Comparison of ENCODE assay signal across 23 mouse cellular contexts in genomic region chr9:93297332-93297731, GRCm38 (mm10).
"Had no signal": no experiment of that assay in that cellular context is flagged by ENCODE, and none has a peak within 500 bp of the region (broad histone marks: within the 10 kb centered on the region; RNA-seq: fewer than 3 reads in every experiment).

No protein-coding gene starts in this region.

- H3K27ac ChIP-seq: limb, embryonic 12.5 days; limb, embryonic 15.5 days; liver, embryonic 14.5 days; macrophage; midbrain, embryonic 12.5 days; midbrain, embryonic 15.5 days; neural tube, embryonic 13.5 days; stomach, embryonic 15.5 days had no signal

- H3K4me2 ChIP-seq: limb, embryonic 12.5 days; limb, embryonic 15.5 days; liver, embryonic 11.5 days; lung, embryonic 14.5 days; midbrain, embryonic 12.5 days; midbrain, embryonic 15.5 days; neural tube, embryonic 13.5 days; stomach, embryonic 15.5 days had no signal

- H3K4me1 ChIP-seq: limb, embryonic 12.5 days; limb, embryonic 15.5 days; midbrain, embryonic 12.5 days; midbrain, embryonic 15.5 days; neural tube, embryonic 13.5 days; stomach, embryonic 15.5 days had no signal

- H3K27me3 ChIP-seq: limb, embryonic 12.5 days; limb, embryonic 15.5 days; midbrain, embryonic 12.5 days; midbrain, embryonic 15.5 days; neural tube, embryonic 13.5 days; stomach, embryonic 15.5 days had no signal

- H3K9ac ChIP-seq: limb, embryonic 12.5 days; limb, embryonic 15.5 days; liver, embryonic 14.5 days; liver, postnatal 0 days; lung, embryonic 14.5 days; midbrain, embryonic 12.5 days; midbrain, embryonic 15.5 days; neural tube, embryonic 13.5 days; stomach, embryonic 15.5 days had no signal

- ATAC-seq: liver, postnatal 0 days; lung, postnatal 0 days; midbrain, embryonic 15.5 days had no signal

- H3K4me3 ChIP-seq: limb, embryonic 12.5 days; limb, embryonic 15.5 days; midbrain, embryonic 12.5 days; midbrain, embryonic 15.5 days; neural tube, embryonic 13.5 days; stomach, embryonic 15.5 days had no signal

- DNase-seq: kidney, adult 9 months; kidney, postnatal 10 days; kidney, postnatal 36 days; layer of hippocampus, postnatal 36 days; left cerebral cortex, postnatal 4 days; liver, postnatal 0 days; lung, embryonic 14.5 days; retina, postnatal 1 day; right cerebral cortex, postnatal 25 days; spleen, adult 18-20 months; thymus, adult 2 months; thymus, postnatal 14 days; thymus, postnatal 4 days had no signal

- H3K36me3 ChIP-seq: limb, embryonic 12.5 days; limb, embryonic 15.5 days; midbrain, embryonic 12.5 days; midbrain, embryonic 15.5 days; neural tube, embryonic 13.5 days; stomach, embryonic 15.5 days had no signal

- H3K9me3 ChIP-seq: limb, embryonic 12.5 days; limb, embryonic 15.5 days; midbrain, embryonic 12.5 days; midbrain, embryonic 15.5 days; neural tube, embryonic 13.5 days; stomach, embryonic 15.5 days had no signal
